Mouse (Mus musculus) neural tube, embryonic 11.5 days (tissue): Measurements from ENCODE around the gene Strn4. TPM values are rescaled to one million over a fixed set of nuclear protein-coding genes. Genes with fewer than 3 reads are reported as not detected.

Experiments
- ATAC-seq: fragments of 200-750 bp; cut with Nextera tagmentation; 2 replicates; pipeline ENCODE4 v1.8.0; 2017; ENCODE audit warnings: moderate number of reproducible peaks, mild to moderate bottlenecking, moderate TSS enrichment, moderate library complexity; ENCODE audit not compliant: insufficient read depth, low FRiP score, low TSS enrichment
- DNase-seq: peaks from one replicate; pipeline ENCODE4 v3.0.0-alpha.2; 2015; ENCODE audit warnings: low spot score
- H3K27ac ChIP-seq: fragments of 300-500 bp; sonication (generic); 2 replicates; pipeline ENCODE4 v1.5.1; 2014; ENCODE audit warnings: low read depth, mild to moderate bottlenecking, low read length
- H3K27me3 ChIP-seq: fragments of 300-500 bp; sonication (generic); 2 replicates; pipeline ENCODE4 v1.6.1; 2014; ENCODE audit warnings: mild to moderate bottlenecking, low read length, mixed read lengths; ENCODE audit not compliant: control insufficient read depth, insufficient read depth
- H3K36me3 ChIP-seq: fragments of 300-500 bp; sonication (generic); 2 replicates; pipeline ENCODE4 v1.6.1; 2014; ENCODE audit warnings: mild to moderate bottlenecking, low read length, moderate library complexity, mixed read lengths; ENCODE audit not compliant: control insufficient read depth, insufficient read depth
- H3K4me1 ChIP-seq: fragments of 300-500 bp; sonication (generic); 2 replicates; pipeline ENCODE4 v1.6.1; 2014; ENCODE audit warnings: low read length, mixed read lengths; ENCODE audit not compliant: control insufficient read depth, insufficient read depth
- H3K4me2 ChIP-seq: fragments of 300-500 bp; sonication (generic); 2 replicates; pipeline ENCODE4 v1.6.1; 2014; ENCODE audit warnings: low read depth, mild to moderate bottlenecking, moderate library complexity
- H3K4me3 ChIP-seq: fragments of 300-500 bp; sonication (generic); 2 replicates; pipeline ENCODE4 v1.5.1; 2014; ENCODE audit warnings: low read depth, low read length
- H3K9ac ChIP-seq: fragments of 300-500 bp; sonication (generic); 2 replicates; pipeline ENCODE4 v1.6.1; 2014; ENCODE audit warnings: mild to moderate bottlenecking, low read length
- H3K9me3 ChIP-seq: fragments of 300-500 bp; sonication (generic); 2 replicates; pipeline ENCODE4 v1.6.1; 2016; ENCODE audit warnings: low read length; ENCODE audit not compliant: control insufficient read depth
- WGBS: fragments of 180-500 bp; shearing (Covaris S2); extraction: QIAGEN DNeasy Blood & Tissue Kit; methylation state at CpG from one replicate; pipeline ENCODE4 v1.1.7; 2014; 5-methylcytosine and 5-hydroxymethylcytosine counted together
- polyA plus RNA-seq: library from polyadenylated mRNA; unstranded; fragments of >200 nt; fragmentation: Nextera tagmentation; extraction: Ambion mirVana; gene quantifications from 2 replicates; pipeline ENCODE4 v1.2.1, GENCODE M21; 2014

Gene Strn4
- polyA plus RNA-seq: 140 and 143 TPM in 2 replicates

GRCm38 (mm10) chr7:16815351-16815941, at the start of gene Strn4:
TSS of gene Strn4 (plus strand) at chr7:16815889.
- Histone ChIP-seq H3K9me3 (no peaks in the 10 kb centered on the region), H3K4me1 (peaks cover 37% of the 10 kb centered on the region), H3K27me3 (peaks cover 20% of the 10 kb centered on the region), H3K27ac (peak within 1 kb of the TSS; percentile 98), H3K9ac (peak within 1 kb of the TSS; percentile 100), H3K4me2 (peak within 1 kb of the TSS; percentile 95), H3K4me3 (peak within 1 kb of the TSS; percentile 98), H3K36me3 (no peaks in the 10 kb centered on the region)
- peak; percentile 54 for ATAC-seq
- DNase-seq: peak; percentile 60
- WGBS: 13% methylated on average over 1 of the region's 1 CpGs

GRCm38 (mm10) chr7:16766443-16766842, 49.2 kb upstream of the Strn4 start:
- no peaks in the 10 kb centered on the region; the same call in 1 of the 2 replicates for H3K9me3 ChIP-seq
- DNase-seq (no peak), ATAC-seq (no peak)
- no peaks in the 10 kb centered on the region for H3K27me3 ChIP-seq
- H3K36me3 ChIP-seq: no peaks in the 10 kb centered on the region
- H3K4me3 ChIP-seq: no peak overlapping the region
- WGBS: 8% methylated on average over 2 of the region's 2 CpGs
- H3K27ac ChIP-seq: no peak overlapping the region
- H3K9ac ChIP-seq: no peak overlapping the region
- H3K4me2 ChIP-seq: no peak overlapping the region
- no peaks in the 10 kb centered on the region for H3K4me1 ChIP-seq

DNA sequence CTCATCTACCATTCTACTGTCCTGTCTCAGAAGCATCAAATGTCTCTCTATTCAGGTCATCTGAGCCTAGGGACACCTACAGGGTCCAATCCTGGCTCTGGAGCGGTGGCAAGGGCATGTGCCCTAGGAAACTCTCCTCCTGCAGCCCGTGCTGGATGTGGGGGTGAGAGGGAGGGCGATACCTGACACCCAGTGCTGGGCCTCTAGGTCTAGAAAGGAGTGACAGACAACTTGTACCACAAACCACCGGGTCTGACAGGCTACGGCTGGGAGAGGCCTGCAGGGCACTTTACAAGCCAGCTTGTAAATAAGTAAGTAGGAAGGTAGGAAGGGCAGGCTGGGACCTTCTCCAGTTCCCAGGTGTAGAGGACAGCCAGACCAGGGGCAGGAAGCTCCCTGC, 39.8 kb upstream of the Strn4 start:
- DNase-seq (no peak), ATAC-seq (no peak)
- Histone ChIP-seq H3K9ac (no peak overlapping the region), H3K4me3 (no peak overlapping the region), H3K9me3 (no peaks in the 10 kb centered on the region), H3K36me3 (no peaks in the 10 kb centered on the region), H3K27me3 (no peaks in the 10 kb centered on the region), H3K4me2 (no peak overlapping the region), H3K4me1 (no peaks in the 10 kb centered on the region), H3K27ac (no peak overlapping the region)
- WGBS: 41% methylated on average over 5 of the region's 5 CpGs

- H3K36me3 ChIP-seq: no peaks in the 10 kb centered on the region
- no peak overlapping the region for H3K4me2 ChIP-seq
- H3K27ac ChIP-seq: no peak overlapping the region
- no peaks in the 10 kb centered on the region for H3K9me3 ChIP-seq
- H3K9ac ChIP-seq: no peak overlapping the region
- ATAC-seq (no peak), DNase-seq (no peak)
- H3K4me1 ChIP-seq: peaks cover 17% of the 10 kb centered on the region; the same call in 1 of the 2 replicates
- H3K27me3 ChIP-seq: no peaks in the 10 kb centered on the region
- H3K4me3 ChIP-seq: no peak overlapping the region
- 78% methylated on average over 5 of the region's 5 CpGs for WGBS
Measured at GRCm38 (mm10) chr7:16780076-16780475, 35.6 kb upstream of the Strn4 start.

GRCm38 (mm10) chr7:16780825-16781554, 34.7 kb upstream of the Strn4 start, which contains the start of gene Slc1a5:
TSS of gene Slc1a5 (plus strand) at chr7:16781340.
- peak within 1 kb of the TSS; percentile 47 for H3K4me3 ChIP-seq
- H3K4me1 ChIP-seq: peaks cover 17% of the 10 kb centered on the region; the same call in 1 of the 2 replicates
- H3K4me2 ChIP-seq: peak within 1 kb of the TSS; percentile 65
- WGBS: 3% methylated on average over 34 of the region's 34 CpGs
- H3K36me3 ChIP-seq: no peaks in the 10 kb centered on the region
- peak; percentile 93 for DNase-seq
- H3K27ac ChIP-seq: no peak within 1 kb of the TSS
- H3K27me3 ChIP-seq: no peaks in the 10 kb centered on the region
- peak within 1 kb of the TSS; percentile 32 for H3K9ac ChIP-seq
- H3K9me3 ChIP-seq: no peaks in the 10 kb centered on the region
- peak; percentile 85 for ATAC-seq

DNA sequence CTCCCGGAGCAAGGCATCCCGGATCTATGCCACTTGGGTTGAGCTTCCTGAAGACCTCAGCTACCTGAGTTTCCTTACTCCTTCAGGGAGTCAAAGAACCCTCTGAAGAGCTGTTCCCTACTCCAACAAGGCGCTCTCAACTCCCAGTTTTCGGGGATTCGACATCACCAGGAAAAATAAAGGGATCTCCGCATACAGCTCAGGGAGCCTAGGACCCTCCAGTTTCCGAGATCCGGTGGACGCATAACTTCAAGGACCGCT, 34.2 kb upstream of the Strn4 start:
- DNase-seq (no peak), ATAC-seq (peak; percentile 15; the same call in 1 of the 2 replicates)
- Histone ChIP-seq H3K27ac (no peak overlapping the region), H3K9me3 (no peaks in the 10 kb centered on the region), H3K4me2 (peak overlapping the region; percentile 65), H3K27me3 (no peaks in the 10 kb centered on the region), H3K36me3 (no peaks in the 10 kb centered on the region), H3K9ac (peak overlapping the region; percentile 32), H3K4me3 (peak overlapping the region; percentile 47), H3K4me1 (peaks cover 17% of the 10 kb centered on the region; the same call in 1 of the 2 replicates)
- WGBS: under 1% methylated on average over 10 of the region's 10 CpGs

GRCm38 (mm10) chr7:16781816-16782554, 33.7 kb upstream of the Strn4 start:
- H3K27ac ChIP-seq: no peak overlapping the region
- ATAC-seq: peak; percentile 8
- no peaks in the 10 kb centered on the region for H3K36me3 ChIP-seq
- peaks cover 17% of the 10 kb centered on the region; the same call in 1 of the 2 replicates for H3K4me1 ChIP-seq
- H3K4me3 ChIP-seq: peak overlapping the region; percentile 47
- H3K9ac ChIP-seq: peak overlapping the region; percentile 32
- H3K27me3 ChIP-seq: no peaks in the 10 kb centered on the region
- peak overlapping the region; percentile 65 for H3K4me2 ChIP-seq
- H3K9me3 ChIP-seq: no peaks in the 10 kb centered on the region
- under 1% methylated on average over 60 of the region's 60 CpGs for WGBS
- peak; percentile 62 for DNase-seq

- Histone ChIP-seq H3K36me3 (no peaks in the 10 kb centered on the region), H3K27ac (no peak overlapping the region), H3K9me3 (no peaks in the 10 kb centered on the region), H3K27me3 (no peaks in the 10 kb centered on the region), H3K4me3 (peak overlapping the region; percentile 47), H3K4me2 (peak overlapping the region; percentile 65), H3K4me1 (peaks cover 17% of the 10 kb centered on the region; the same call in 1 of the 2 replicates), H3K9ac (peak overlapping the region; percentile 32)
- 3% methylated on average over 11 of the region's 11 CpGs for WGBS
- DNase-seq: no peak
- no peak for ATAC-seq
Measured at GRCm38 (mm10) chr7:16782555-16783125, 33.0 kb upstream of the Strn4 start.
